Mouse (Mus musculus) intestine, embryonic 14.5 days (tissue): ENCODE measurements around the gene Cdkn1b. TPM values are rescaled to one million over a fixed set of nuclear protein-coding genes. Genes with fewer than 3 reads are reported as not detected.

Experiments used
- ATAC-seq: fragments of 200-750 bp; cut with Nextera tagmentation; replicated peaks from 2 replicates; pipeline ENCODE4 v1.8.0; 2017; ENCODE audit warnings: low read depth, moderate number of reproducible peaks, moderate TSS enrichment, moderate library complexity; ENCODE audit not compliant: low FRiP score, low TSS enrichment
- DNase-seq: peaks from one replicate; pipeline ENCODE4 v3.0.0-alpha.2; 2018; ENCODE audit warnings: low spot score
- H3K27ac ChIP-seq: fragments of 300-500 bp; sonication (generic); 2 replicates; pipeline ENCODE4 v1.5.1; 2014; ENCODE audit warnings: low read depth, mild to moderate bottlenecking, control low read depth
- H3K27me3 ChIP-seq: fragments of 300-500 bp; sonication (generic); replicated peaks from 2 replicates; pipeline ENCODE4 v1.6.1; 2014; ENCODE audit warnings: low read length, control low read depth; ENCODE audit not compliant: control insufficient read depth, insufficient read depth
- H3K36me3 ChIP-seq: fragments of 300-500 bp; sonication (generic); 2 replicates; pipeline ENCODE4 v1.6.1; 2014; ENCODE audit warnings: low read length, control low read depth; ENCODE audit not compliant: control insufficient read depth, insufficient read depth
- H3K4me1 ChIP-seq: fragments of 300-500 bp; sonication (generic); replicated peaks from 2 replicates; pipeline ENCODE4 v1.6.1; 2014; ENCODE audit warnings: low read length, control low read depth, mixed read lengths; ENCODE audit not compliant: control insufficient read depth, insufficient read depth
- H3K4me2 ChIP-seq: fragments of 300-500 bp; sonication (generic); 2 replicates; pipeline ENCODE4 v1.6.1; 2014; ENCODE audit warnings: low read length
- H3K4me3 ChIP-seq: fragments of 300-500 bp; sonication (generic); 2 replicates; pipeline ENCODE4 v1.5.1; 2014; ENCODE audit warnings: low read depth, low read length, control low read depth, mixed read lengths
- H3K9ac ChIP-seq: fragments of 300-500 bp; sonication (generic); 2 replicates; pipeline ENCODE4 v1.6.1; 2014; ENCODE audit warnings: mild to moderate bottlenecking, low read length
- H3K9me3 ChIP-seq: fragments of 300-500 bp; sonication (generic); 2 replicates; pipeline ENCODE4 v1.6.1; 2016; ENCODE audit warnings: low read length, control low read depth; ENCODE audit not compliant: control insufficient read depth
- whole genome bisulfite sequencing: fragments of 180-500 bp; shearing (Covaris S2); extraction: QIAGEN DNeasy Blood & Tissue Kit; methylation state at CpG from one replicate; pipeline ENCODE4 v1.1.7; 2014; 5-methylcytosine and 5-hydroxymethylcytosine counted together
- polyA plus RNA-seq: library from polyadenylated mRNA; unstranded; fragments of >200 nt; fragmentation: Nextera tagmentation; extraction: Ambion mirVana; gene quantifications from 2 replicates; pipeline ENCODE4 v1.2.1, GENCODE M21; 2014

Gene Cdkn1b
- polyA plus RNA-seq, result 15.8 and 16.0 TPM in 2 replicates

DNA sequence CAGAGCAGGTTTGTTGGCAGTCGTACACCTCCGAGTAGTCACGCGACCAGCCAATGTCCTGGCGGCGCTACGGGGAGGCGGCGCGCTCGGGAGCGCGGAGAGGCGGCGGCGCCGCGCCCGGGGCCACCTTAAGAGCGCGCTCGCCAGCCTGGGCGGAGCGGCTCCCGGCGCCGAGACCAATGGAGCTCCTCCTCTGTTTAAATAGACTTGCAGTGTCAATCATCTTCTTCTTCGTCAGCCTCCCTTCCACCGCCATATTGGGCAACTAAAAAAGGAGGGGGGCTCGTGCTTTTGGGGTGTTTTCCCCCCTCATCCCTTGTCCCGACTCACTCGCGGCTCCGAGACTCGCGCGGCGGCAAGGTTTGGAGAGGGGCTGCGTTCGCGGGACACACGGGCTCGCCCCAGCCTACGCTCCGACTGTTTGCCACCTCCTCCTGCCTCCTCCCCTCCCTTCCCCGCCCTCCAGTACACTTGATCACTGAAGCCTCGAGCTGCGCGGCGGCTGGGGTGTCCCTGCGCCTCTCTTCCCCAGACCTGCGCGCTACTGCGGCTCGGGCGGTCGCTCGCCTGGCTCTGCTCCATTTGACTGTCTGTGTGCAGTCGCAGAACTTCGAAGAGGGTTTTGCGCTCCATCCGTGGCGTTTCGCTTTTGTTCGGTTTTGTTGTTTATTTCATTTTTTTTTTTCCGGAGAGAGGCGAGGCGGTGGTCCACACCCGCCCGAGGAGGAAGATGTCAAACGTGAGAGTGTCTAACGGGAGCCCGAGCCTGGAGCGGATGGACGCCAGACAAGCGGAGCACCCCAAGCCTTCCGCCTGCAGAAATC is at the start of gene Cdkn1b:
Gene Cdkn1b, plus strand, starts transcription at position 212 of the 824 bp plus-strand sequence.
- ATAC-seq, result peak; percentile 93
- Histone ChIP-seq H3K9me3 (no peaks in the 10 kb centered on the region), H3K27me3 (no peaks in the 10 kb centered on the region), H3K4me1 (peaks cover 30% of the 10 kb centered on the region), H3K4me3 (peak within 1 kb of the TSS; percentile 79), H3K4me2 (peak within 1 kb of the TSS; percentile 92), H3K9ac (peak within 1 kb of the TSS; percentile 86), H3K27ac (peak within 1 kb of the TSS; percentile 95), H3K36me3 (peaks cover 15% of the 10 kb centered on the region)
- WGBS, result 0% methylated on average over 76 of the region's 77 CpGs
- peak; percentile 94 for DNase-seq

- H3K9me3 ChIP-seq, result no peaks in the 10 kb centered on the region
- H3K9ac ChIP-seq, result no peak overlapping the region
- ATAC-seq (no peak), DNase-seq (no peak)
- H3K4me3 ChIP-seq, result no peak overlapping the region
- 93% methylated on average over 4 of the region's 4 CpGs for WGBS
- no peaks in the 10 kb centered on the region for H3K27me3 ChIP-seq
- no peaks in the 10 kb centered on the region for H3K4me1 ChIP-seq
- H3K27ac ChIP-seq, result no peak overlapping the region
- H3K4me2 ChIP-seq, result no peak overlapping the region
- H3K36me3 ChIP-seq, result peaks cover 7% of the 10 kb centered on the region; the same call in 1 of the 2 replicates
These were observed 49.3 kb upstream of the Cdkn1b start for GRCm38 (mm10) chr6:134870887-134871286.

GRCm38 (mm10) chr6:134872236-134872635 is 48.0 kb upstream of the Cdkn1b start:
- ATAC-seq (no peak), DNase-seq (no peak)
- no peaks in the 10 kb centered on the region for H3K4me1 ChIP-seq
- no peak overlapping the region for H3K27ac ChIP-seq
- WGBS, result 81% methylated on average over 2 of the region's 2 CpGs
- H3K4me2 ChIP-seq, result no peak overlapping the region
- no peak overlapping the region for H3K9ac ChIP-seq
- no peaks in the 10 kb centered on the region for H3K27me3 ChIP-seq
- peaks cover 7% of the 10 kb centered on the region; the same call in 1 of the 2 replicates for H3K36me3 ChIP-seq
- H3K9me3 ChIP-seq, result no peaks in the 10 kb centered on the region
- no peak overlapping the region for H3K4me3 ChIP-seq

- no peaks in the 10 kb centered on the region for H3K4me1 ChIP-seq
- no peak for ATAC-seq
These were observed 47.2 kb upstream of the Cdkn1b start for GRCm38 (mm10) chr6:134873018-134873417.

DNA sequence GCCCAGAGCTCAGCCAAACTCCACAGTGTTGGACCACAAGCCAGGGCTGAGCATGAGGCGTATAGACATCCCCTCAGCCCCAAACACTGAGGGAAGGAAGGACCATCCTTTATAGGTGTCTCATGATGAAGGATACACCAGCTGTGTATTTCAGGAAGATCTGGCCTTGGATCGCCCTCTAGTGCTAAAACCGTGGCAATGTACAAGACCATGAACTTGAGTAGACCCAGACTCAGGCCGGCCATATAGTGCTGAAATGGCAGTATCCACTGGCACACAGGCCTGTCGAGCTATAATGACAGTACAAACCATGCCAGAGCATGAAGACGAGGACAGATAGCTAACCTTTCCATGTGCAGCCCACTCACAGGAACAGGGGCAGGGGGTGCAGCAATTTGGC is 43.4 kb upstream of the Cdkn1b start:
- Histone ChIP-seq H3K9ac (no peak overlapping the region), H3K27me3 (no peaks in the 10 kb centered on the region), H3K9me3 (no peaks in the 10 kb centered on the region), H3K4me2 (no peak overlapping the region), H3K4me1 (no peaks in the 10 kb centered on the region), H3K4me3 (no peak overlapping the region), H3K27ac (no peak overlapping the region), H3K36me3 (0 out of 2 replicates have a peak, but pooled peaks cover under 1% of the 10 kb centered on the region)
- no peak for ATAC-seq
- 76% methylated on average over 6 of the region's 6 CpGs for WGBS
- no peak for DNase-seq

More at GRCm38 (mm10) chr6:134873018-134873417, 47.2 kb upstream of the Cdkn1b start:
- no peaks in the 10 kb centered on the region for H3K9me3 ChIP-seq
- DNase-seq, result no peak
- H3K36me3 ChIP-seq, result peaks cover 7% of the 10 kb centered on the region; the same call in 1 of the 2 replicates
- no peaks in the 10 kb centered on the region for H3K27me3 ChIP-seq
- H3K9ac ChIP-seq, result no peak overlapping the region
- H3K27ac ChIP-seq, result no peak overlapping the region
- no peak overlapping the region for H3K4me3 ChIP-seq
- WGBS, result 67% methylated on average over 2 of the region's 2 CpGs
- H3K4me2 ChIP-seq, result no peak overlapping the region

DNA sequence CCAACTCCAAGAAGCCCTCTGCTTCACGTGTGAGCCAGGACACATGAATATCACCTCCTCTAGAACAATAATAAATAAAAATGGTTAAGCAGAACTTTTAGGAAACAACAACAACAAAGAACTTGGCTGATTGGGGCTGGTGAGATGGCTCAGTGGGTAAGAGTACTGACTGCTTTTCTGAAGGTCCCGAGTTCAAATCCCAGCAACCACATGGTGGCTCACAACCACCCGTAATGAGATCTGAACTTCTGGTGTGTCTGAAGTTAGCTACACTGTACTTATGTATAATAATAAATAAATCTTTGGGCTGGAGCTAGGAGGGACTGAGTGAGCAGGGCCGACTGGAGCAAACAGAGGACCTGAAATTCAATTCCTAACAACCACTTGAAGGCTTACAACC is 42.9 kb upstream of the Cdkn1b start:
- Histone ChIP-seq H3K27me3 (no peaks in the 10 kb centered on the region), H3K9me3 (no peaks in the 10 kb centered on the region), H3K4me3 (no peak overlapping the region), H3K36me3 (0 out of 2 replicates have a peak, but pooled peaks cover 3% of the 10 kb centered on the region), H3K27ac (no peak overlapping the region), H3K9ac (no peak overlapping the region), H3K4me1 (no peaks in the 10 kb centered on the region), H3K4me2 (no peak overlapping the region)
- no peak for DNase-seq
- 86% methylated on average over 4 of the region's 4 CpGs for WGBS
- ATAC-seq, result no peak

GRCm38 (mm10) chr6:134877892-134878291 is 42.3 kb upstream of the Cdkn1b start:
- ATAC-seq (no peak), DNase-seq (no peak)
- H3K4me3 ChIP-seq, result no peak overlapping the region
- 0 out of 2 replicates have a peak, but pooled peaks cover 3% of the 10 kb centered on the region for H3K36me3 ChIP-seq
- no peak overlapping the region for H3K9ac ChIP-seq
- no peak overlapping the region for H3K27ac ChIP-seq
- no peak overlapping the region for H3K4me2 ChIP-seq
- H3K27me3 ChIP-seq, result no peaks in the 10 kb centered on the region
- H3K9me3 ChIP-seq, result no peaks in the 10 kb centered on the region
- 69% methylated on average over 1 of the region's 1 CpGs for WGBS
- no peaks in the 10 kb centered on the region for H3K4me1 ChIP-seq

DNA sequence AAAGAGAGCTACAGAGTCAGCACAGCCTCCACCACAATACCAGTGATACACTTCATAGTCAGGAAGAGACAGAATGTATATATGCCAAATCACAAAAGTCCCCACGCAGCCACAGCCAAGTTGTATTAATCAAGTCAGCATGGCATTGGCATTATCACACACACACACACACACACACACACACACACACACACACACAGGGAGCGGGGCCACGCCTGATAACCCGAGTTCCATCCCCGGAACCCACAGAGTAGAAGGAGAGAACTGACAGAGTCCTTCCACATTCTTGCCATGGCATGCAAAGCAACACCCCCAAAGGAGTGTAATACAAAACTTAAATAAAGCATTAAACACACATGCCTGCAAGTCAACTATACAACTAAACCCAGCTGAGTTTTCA is 40.6 kb upstream of the Cdkn1b start:
- H3K9ac ChIP-seq, result no peak overlapping the region
- WGBS, result 87% methylated on average over 5 of the region's 5 CpGs
- 0 out of 2 replicates have a peak, but pooled peaks cover 3% of the 10 kb centered on the region for H3K36me3 ChIP-seq
- H3K4me3 ChIP-seq, result no peak overlapping the region
- H3K27ac ChIP-seq, result no peak overlapping the region
- H3K27me3 ChIP-seq, result no peaks in the 10 kb centered on the region
- DNase-seq (no peak), ATAC-seq (no peak)
- H3K4me2 ChIP-seq, result no peak overlapping the region
- no peaks in the 10 kb centered on the region for H3K4me1 ChIP-seq
- no peaks in the 10 kb centered on the region for H3K9me3 ChIP-seq
